Mouse (Mus musculus): ENCODE data around the gene Fbxo5. TPM values are rescaled to one million over a fixed set of nuclear protein-coding genes. Genes with fewer than 3 reads are reported as not detected.

Gene Fbxo5
- polyA plus RNA-seq, 1 experiment from 2014 or later, result 84.4 TPM

GRCm38 (mm10) chr10:5806996-5807395 is 1.6 kb upstream of the Fbxo5 start:
- Histone ChIP-seq H3K27me3 (ENCODE audit: insufficient read depth, poor library complexity, severe bottlenecking) (no peaks in the 10 kb centered on the region), H3K27ac (no peak overlapping the region), H3K4me3 (no peak overlapping the region), H3K36me3 (peaks cover 22% of the 10 kb centered on the region), H3K4me1 (replicated peaks) (peaks cover 23% of the 10 kb centered on the region), H3K9me3 (no peaks in the 10 kb centered on the region)
- WGBS, result 87% methylated on average over 4 of the region's 4 CpGs
- DNase-seq (ENCODE audit: low spot score), result no peak

- WGBS, result 25% methylated on average over 8 of the region's 8 CpGs
- H3K36me3 ChIP-seq, result peaks cover 22% of the 10 kb centered on the region
- peaks cover 27% of the 10 kb centered on the region for H3K4me1 ChIP-seq (replicated peaks)
- no peak for DNase-seq (ENCODE audit: low spot score)
- H3K9me3 ChIP-seq, result no peaks in the 10 kb centered on the region
- peak overlapping the region; percentile 96 for H3K27ac ChIP-seq
- H3K27me3 ChIP-seq (ENCODE audit: insufficient read depth, poor library complexity, severe bottlenecking), result no peaks in the 10 kb centered on the region
- H3K4me3 ChIP-seq, result peak overlapping the region; percentile 87
Measured at GRCm38 (mm10) chr10:5806416-5806815, 1.0 kb upstream of the Fbxo5 start.

GRCm38 (mm10) chr10:5805731-5806307 is 419 bp upstream of the Fbxo5 start:
- Histone ChIP-seq H3K9me3 (no peaks in the 10 kb centered on the region), H3K27me3 (ENCODE audit: insufficient read depth, poor library complexity, severe bottlenecking) (no peaks in the 10 kb centered on the region), H3K27ac (peak overlapping the region; percentile 96), H3K36me3 (peaks cover 22% of the 10 kb centered on the region), H3K4me3 (peak overlapping the region; percentile 87), H3K4me1 (replicated peaks) (peaks cover 32% of the 10 kb centered on the region)
- WGBS, result under 1% methylated on average over 43 of the region's 43 CpGs
- peak; percentile 98 for DNase-seq (ENCODE audit: low spot score)

- Histone ChIP-seq H3K27me3 (ENCODE audit: insufficient read depth, poor library complexity, severe bottlenecking) (no peaks in the 10 kb centered on the region), H3K9me3 (no peaks in the 10 kb centered on the region), H3K4me3 (peak overlapping the region; percentile 87), H3K36me3 (peaks cover 33% of the 10 kb centered on the region), H3K4me1 (replicated peaks) (peaks cover 32% of the 10 kb centered on the region), H3K27ac (peak overlapping the region; percentile 96)
- no peak for DNase-seq (ENCODE audit: low spot score)
- 0% methylated on average over 24 of the region's 24 CpGs for WGBS
Measured at GRCm38 (mm10) chr10:5804691-5805156, 676 bp downstream of the Fbxo5 start.

- Histone ChIP-seq H3K9me3 (no peaks in the 10 kb centered on the region), H3K4me1 (replicated peaks) (peaks cover 32% of the 10 kb centered on the region), H3K27me3 (ENCODE audit: insufficient read depth, poor library complexity, severe bottlenecking) (no peaks in the 10 kb centered on the region), H3K27ac (peak overlapping the region; percentile 96), H3K4me3 (peak overlapping the region; percentile 87), H3K36me3 (peaks cover 41% of the 10 kb centered on the region)
- DNase-seq (ENCODE audit: low spot score), result no peak
- WGBS, result 10% methylated on average over 1 of the region's 1 CpGs
Measured at GRCm38 (mm10) chr10:5803739-5804138, 1.7 kb downstream of the Fbxo5 start.

- H3K9me3 ChIP-seq, result no peaks in the 10 kb centered on the region
- H3K27ac ChIP-seq, result peak overlapping the region; percentile 40; the same call in 1 of the 2 replicates
- H3K4me1 ChIP-seq (replicated peaks), result peaks cover 32% of the 10 kb centered on the region
- no peaks in the 10 kb centered on the region for H3K27me3 ChIP-seq (ENCODE audit: insufficient read depth, poor library complexity, severe bottlenecking)
- 51% methylated on average over 6 of the region's 6 CpGs for WGBS
- H3K36me3 ChIP-seq, result peaks cover 50% of the 10 kb centered on the region
- no peak for DNase-seq (ENCODE audit: low spot score)
- peak overlapping the region; percentile 87 for H3K4me3 ChIP-seq
Measured at GRCm38 (mm10) chr10:5802866-5803265, 2.5 kb downstream of the Fbxo5 start.

GRCm38 (mm10) chr10:5800490-5800889 is 4.9 kb downstream of the Fbxo5 start:
- WGBS, result 98% methylated on average over 1 of the region's 1 CpGs
- Histone ChIP-seq H3K27me3 (ENCODE audit: insufficient read depth, poor library complexity, severe bottlenecking) (no peaks in the 10 kb centered on the region), H3K9me3 (no peaks in the 10 kb centered on the region), H3K4me3 (no peak overlapping the region), H3K36me3 (peaks cover 52% of the 10 kb centered on the region), H3K27ac (no peak overlapping the region), H3K4me1 (replicated peaks) (peaks cover 27% of the 10 kb centered on the region)
- no peak for DNase-seq (ENCODE audit: low spot score)

GRCm38 (mm10) chr10:5798069-5798468 is 7.3 kb downstream of the Fbxo5 start:
- H3K4me3 ChIP-seq, result no peak overlapping the region
- 89% methylated on average over 4 of the region's 4 CpGs for WGBS
- no peaks in the 10 kb centered on the region for H3K27me3 ChIP-seq (ENCODE audit: insufficient read depth, poor library complexity, severe bottlenecking)
- peaks cover 52% of the 10 kb centered on the region for H3K36me3 ChIP-seq
- no peak overlapping the region for H3K27ac ChIP-seq
- no peaks in the 10 kb centered on the region for H3K9me3 ChIP-seq
- DNase-seq (ENCODE audit: low spot score), result no peak
- peaks cover 20% of the 10 kb centered on the region for H3K4me1 ChIP-seq (replicated peaks)

GRCm38 (mm10) chr10:5790657-5791056 is 14.7 kb downstream of the Fbxo5 start:
- no peak overlapping the region for H3K4me3 ChIP-seq
- WGBS, result 20% methylated on average over 12 of the region's 12 CpGs
- no peaks in the 10 kb centered on the region for H3K4me1 ChIP-seq (replicated peaks)
- no peaks in the 10 kb centered on the region for H3K9me3 ChIP-seq
- peak; percentile 28 for DNase-seq (ENCODE audit: low spot score)
- H3K36me3 ChIP-seq, result no peaks in the 10 kb centered on the region
- H3K27me3 ChIP-seq (ENCODE audit: insufficient read depth, poor library complexity, severe bottlenecking), result no peaks in the 10 kb centered on the region
- no peak overlapping the region for H3K27ac ChIP-seq

- H3K36me3 ChIP-seq, result no peaks in the 10 kb centered on the region
- DNase-seq (ENCODE audit: low spot score), result no peak
- no peaks in the 10 kb centered on the region for H3K9me3 ChIP-seq
- 24% methylated on average over 4 of the region's 4 CpGs for WGBS
- H3K4me1 ChIP-seq (replicated peaks), result no peaks in the 10 kb centered on the region
- no peaks in the 10 kb centered on the region for H3K27me3 ChIP-seq (ENCODE audit: insufficient read depth, poor library complexity, severe bottlenecking)
- no peak overlapping the region for H3K4me3 ChIP-seq
- H3K27ac ChIP-seq, result no peak overlapping the region
Measured at GRCm38 (mm10) chr10:5786923-5787322, 18.5 kb downstream of the Fbxo5 start.

Other genes with a start within 250 kb of the Fbxo5 start
- 1.5 and 2.2 TPM in 2 replicates for gene Myct1, start 211.8 kb downstream of the Fbxo5 start, polyA plus RNA-seq (2016; fragmentation: Nextera tagmentation; extraction: Ambion mirVana)
- 0.24 and 0.90 TPM in 2 replicates for gene Vip, start 166.4 kb downstream of the Fbxo5 start, polyA plus RNA-seq (2016; fragmentation: Nextera tagmentation; extraction: Ambion mirVana)
- 10.5 and 14.2 TPM in 2 replicates for gene Mtrf1l, start 18.3 kb upstream of the Fbxo5 start, polyA plus RNA-seq (2016; fragmentation: Nextera tagmentation; extraction: Ambion mirVana)
- gene Rgs17, start 116.8 kb upstream of the Fbxo5 start, polyA plus RNA-seq (2016; fragmentation: Nextera tagmentation; extraction: Ambion mirVana), result 0.98 and 1.3 TPM in 2 replicates